Mouse (Mus musculus) ovary, adult 10 weeks (tissue): ENCODE results near the gene Svep1. TPM values are rescaled to one million over a fixed set of nuclear protein-coding genes. Genes with fewer than 3 reads are reported as not detected.

Source experiments
- polyA plus RNA-seq: library from polyadenylated mRNA; stranded (reverse); fragments of 350-450 nt; fragmentation: Illumina TruSeq; extraction: RNeasy Lipid Tissue Mini Kit (QIAGEN cat#74804); gene quantifications from one replicate; pipeline ENCODE4 v1.2.3, GENCODE M21; 2014

Gene Svep1
- polyA plus RNA-seq: 1.5 TPM

DNA sequence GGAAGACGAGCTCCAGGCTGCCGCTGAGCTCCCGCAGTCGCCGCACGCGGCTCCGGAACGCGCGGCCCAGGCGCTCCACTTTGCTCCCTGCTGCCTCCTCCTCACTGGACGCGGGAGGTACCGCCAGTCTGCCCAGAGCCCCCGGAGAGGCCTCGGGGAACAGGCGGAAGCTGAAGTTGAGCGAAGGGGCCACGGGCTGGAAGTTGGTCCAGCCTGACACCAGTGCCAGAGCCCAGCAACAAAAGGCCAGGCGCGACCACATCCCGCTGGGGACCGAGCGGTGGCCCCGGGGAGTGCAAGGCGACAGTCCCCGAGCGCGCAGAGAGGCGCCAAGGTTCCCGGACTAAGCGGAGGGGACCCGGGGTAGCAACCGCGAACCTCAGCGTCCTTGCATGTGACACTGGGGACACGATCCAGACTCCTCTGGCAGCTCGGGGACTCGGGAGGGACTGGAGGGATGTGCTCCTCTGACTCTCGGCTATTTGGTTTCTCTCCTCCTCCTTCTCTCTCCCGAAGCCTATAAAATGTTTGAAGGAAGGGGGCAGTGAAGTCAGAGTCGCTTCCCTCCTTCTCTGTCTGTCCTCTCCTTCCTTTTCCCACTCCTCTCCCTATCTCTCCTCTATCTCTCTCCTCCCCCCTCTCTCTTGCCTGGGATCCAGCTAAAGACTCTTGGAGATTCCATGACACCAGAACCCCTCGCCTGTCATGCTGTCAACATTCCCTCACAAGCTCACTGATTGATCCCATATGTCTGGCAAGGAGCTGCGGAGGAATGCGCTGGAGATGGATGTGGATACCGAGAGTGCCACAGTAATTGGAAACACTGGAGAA, at the start of gene Svep1:
TSS of gene Svep1 (minus strand) at position 745 of the 831 bp plus-strand sequence.

GRCm38 (mm10) chr4:58009024-58009423, 197.6 kb downstream of the Svep1 start, which contains the start of gene Txndc8:
Gene Txndc8 (minus strand): TSS chr4:58009124.

Other genes starting within 250 kb of the Svep1 start
- gene Txndc8, start 197.7 kb downstream of the Svep1 start, polyA plus RNA-seq: not detected
- gene Musk, start 79.1 kb upstream of the Svep1 start, polyA plus RNA-seq: 0.60 TPM